Mouse (Mus musculus) Muller cell, postnatal 12 days (primary cell): ENCODE results near the gene Ncor1.
A peak's percentile ranks its signal among the peaks of the same experiment; 100 is the strongest.
"Not testable (repeated sequence)": the region's sequence is repeated elsewhere in the genome, so short reads cannot be mapped to it uniquely, and the experiment has no call there.

Experiments
- DNase-seq: peaks from one replicate; pipeline ENCODE4 v3.0.0-alpha.2; 2015; ENCODE audit errors: inconsistent ontology term

Ncor1 gene

DNA sequence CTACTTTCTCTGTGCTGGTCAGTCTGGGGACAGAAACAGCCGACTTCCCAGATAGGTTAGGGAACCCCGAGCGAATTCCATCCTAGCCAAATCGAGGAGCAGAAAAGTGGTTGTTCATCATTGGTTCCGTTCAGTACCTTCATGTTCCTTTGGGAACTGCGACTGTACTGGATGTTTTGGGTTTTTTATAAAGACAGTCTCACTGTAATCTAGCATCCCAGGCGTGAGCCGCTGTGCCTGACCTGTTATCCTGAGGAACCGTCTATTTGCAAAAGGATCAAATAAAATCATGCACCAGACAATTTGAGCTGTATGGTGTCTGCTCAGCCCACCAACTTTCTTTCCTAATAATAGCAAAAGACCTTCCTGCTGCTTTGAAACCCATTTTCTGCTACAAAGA lies 439 bp upstream of the Ncor1 start:
- DNase-seq = peak; percentile 14

DNA sequence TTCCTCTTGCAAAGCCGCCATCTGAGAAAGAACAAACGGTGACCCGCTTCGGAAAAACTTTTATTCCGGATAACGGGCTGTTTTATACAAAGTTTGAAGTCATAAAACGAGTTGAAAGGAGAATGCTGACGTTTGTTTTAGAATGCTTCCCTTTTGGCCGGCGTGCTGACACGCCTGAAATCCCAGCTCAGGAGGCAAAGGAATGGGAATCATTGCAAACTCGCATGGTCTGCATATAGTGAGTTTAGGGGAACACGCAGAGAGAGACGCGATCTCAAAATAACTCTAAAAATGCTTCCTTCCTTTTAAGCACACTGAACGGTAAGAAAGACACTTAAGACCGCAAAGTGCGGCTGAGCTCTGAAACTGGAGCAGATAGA lies 460 bp downstream of the Ncor1 start:
- DNase-seq = peak; percentile 63

DNA sequence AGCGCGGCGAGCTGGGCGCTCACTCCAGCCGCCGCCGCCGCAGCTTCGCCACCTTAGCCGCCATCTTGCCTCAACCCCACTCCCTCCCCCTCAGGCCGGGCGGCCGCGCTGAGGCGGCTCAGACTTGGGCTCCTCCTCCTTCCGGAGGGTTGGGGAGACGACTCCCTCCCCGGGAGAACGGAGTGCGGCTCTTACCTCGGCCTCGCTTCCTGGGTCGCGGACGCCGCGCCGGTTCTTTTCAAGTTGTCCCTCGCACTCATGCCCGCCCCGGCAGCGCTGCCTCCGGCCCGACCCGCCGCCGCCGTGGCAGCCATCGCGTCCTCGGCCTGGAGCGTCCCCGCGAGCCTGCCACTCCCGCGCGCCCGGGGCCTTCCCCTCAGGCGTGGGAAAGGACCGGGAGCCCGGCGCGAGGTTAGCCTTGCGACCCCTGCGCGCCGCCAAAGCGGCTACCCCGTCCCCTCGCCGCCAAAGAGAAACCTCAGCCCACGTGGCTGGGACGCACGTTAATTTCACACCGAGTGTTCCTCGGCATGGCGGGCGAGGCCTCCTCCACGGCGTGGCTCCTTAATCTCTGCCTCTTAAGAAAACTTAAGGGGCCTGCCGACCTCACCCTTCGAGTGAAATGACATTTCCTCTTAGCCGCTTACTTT lies 975 bp downstream of the Ncor1 start:
- peak; percentile 96 for DNase-seq

DNA sequence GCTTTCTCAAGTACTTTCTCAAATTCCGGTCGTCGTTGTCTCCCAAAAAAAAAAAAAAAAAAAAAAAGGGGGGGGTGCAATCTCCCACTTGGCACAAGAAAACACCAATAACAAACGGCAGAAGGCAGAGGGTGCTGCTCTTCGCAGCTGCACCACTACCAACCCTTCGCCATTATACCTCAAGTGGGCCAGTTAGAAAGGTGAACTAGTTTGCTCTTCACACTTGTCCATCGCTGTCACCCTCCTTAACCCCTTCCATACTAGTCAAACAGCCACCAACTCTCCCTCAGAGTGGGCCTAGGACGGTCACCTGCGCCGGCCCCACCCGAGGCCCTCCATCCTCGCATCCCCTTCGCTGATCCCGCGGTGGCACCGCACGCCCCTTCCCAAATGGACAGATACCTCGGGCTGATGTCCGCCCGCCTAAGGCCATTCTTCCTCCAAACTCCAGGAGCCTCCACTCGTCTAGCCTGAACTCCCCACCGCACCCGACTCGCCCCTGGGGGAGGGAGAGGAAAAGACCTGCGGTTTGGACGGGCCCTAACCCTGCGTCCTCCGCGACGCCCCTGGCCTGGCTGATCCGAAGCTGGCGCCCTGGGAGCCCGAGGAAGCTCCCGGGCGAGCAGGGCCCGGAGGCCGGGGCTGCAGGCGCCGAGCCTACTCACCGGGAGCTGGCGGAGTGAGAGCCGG lies 1.7 kb downstream of the Ncor1 start:
- peak; percentile 69 for DNase-seq

DNA sequence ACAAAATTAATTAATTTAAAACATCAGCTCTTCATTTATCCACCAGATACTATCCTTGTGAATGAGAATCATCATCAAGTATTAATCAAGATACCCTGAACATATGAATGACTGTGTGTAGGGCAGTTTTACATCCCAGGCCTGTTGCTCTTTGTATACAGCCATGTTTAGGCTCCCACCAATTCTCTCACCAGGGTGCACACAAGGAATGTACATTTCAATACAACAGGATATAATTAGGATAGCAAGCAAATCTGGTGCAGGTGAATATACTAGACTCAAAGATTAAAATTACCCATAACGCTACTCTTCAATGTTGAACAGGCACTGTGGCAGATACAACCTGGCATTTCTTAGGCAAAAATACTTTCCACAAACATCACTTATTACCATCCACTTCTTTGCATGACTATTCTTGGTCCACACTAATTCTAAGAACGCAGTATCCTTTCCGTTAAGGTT lies 2.3 kb downstream of the Ncor1 start:
- DNase-seq = peak; percentile 59

DNA sequence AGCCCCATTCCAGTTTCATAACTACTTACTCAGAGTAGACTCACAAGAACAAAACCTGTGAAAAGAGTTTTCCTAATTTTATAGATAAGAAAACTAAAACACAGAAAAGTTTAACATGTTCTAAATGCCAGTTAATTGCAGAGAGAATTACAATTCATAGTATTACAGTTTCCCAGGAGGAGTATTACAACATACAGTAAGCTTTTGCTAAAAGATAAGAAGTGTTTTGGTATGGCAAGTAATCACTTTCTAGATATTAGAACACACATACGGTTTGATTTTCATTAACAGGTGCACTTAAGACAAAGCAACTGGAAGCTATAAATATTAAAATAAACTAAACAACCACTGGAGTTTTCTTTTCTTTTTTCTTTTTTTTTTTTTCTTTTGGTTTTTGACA lies 3.1 kb downstream of the Ncor1 start:
- no peak for DNase-seq

DNA sequence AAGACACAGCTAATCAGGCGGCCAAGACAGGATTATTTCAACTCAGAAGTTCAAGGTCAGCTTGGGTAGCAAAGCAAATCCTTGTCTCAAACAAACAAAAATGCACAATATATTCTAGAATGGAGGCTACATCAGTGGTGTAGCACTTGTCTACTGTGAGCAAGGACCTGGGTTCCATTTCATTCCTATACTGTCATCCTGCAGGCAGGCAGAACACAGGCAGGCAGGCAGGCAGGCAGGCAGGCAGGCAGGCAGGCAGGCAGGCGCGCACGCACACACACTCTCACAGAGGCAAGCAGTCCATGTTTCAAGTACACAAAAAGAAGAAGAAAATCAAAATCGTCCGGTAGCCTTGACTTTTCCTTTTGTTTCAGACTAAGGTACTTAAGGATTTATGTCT lies 9.4 kb downstream of the Ncor1 start:
- no peak for DNase-seq

DNA sequence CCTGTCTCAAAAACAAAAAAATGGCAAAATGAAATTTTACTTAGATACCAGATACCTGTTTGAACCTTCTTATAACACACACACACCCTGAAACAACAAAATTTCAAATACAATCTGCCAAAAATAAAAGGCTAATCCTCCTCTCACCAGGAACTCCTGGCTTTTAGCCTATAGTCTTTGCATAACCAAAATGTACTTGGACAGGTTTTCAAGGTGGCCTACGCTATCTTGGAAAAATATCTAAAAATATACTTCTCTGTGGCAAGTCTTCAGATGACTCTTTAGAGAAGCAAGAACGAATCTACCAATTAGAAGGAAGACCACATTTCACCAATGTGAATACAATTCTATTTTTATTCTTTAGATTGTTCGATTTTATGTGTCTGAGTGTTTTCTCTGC lies 12.5 kb downstream of the Ncor1 start:
- DNase-seq = no peak

DNA sequence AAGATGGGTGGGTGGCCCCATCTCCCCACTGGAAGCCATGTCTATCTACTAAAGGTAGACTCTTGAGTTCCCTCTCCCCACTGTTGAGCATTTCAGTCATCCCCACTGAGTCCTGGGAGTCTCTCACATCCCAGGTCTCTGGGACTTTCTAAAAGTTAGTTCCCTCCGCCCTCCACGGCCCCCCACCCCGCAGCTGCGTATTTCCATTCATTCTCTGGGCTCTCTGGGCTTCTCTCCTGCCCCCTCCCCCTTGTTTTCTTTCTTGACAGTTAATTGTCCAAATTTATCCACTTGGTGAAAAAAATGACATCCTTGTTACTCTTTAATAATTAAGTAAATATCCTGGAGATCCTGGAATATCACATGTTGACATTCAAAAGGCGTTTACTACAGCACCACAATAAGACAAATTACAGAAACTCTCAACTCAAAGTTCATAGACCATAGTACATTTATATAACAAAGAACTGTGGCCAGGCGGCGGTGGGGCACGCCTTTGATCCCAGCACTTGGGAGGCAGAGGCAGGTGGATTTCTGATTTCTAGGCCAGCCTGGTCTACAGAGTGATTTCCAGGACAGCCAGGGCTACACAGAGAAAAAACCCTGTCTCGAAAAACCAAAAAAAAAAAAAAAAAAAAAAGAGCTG lies 17.5 kb downstream of the Ncor1 start:
- DNase-seq = no peak

DNA sequence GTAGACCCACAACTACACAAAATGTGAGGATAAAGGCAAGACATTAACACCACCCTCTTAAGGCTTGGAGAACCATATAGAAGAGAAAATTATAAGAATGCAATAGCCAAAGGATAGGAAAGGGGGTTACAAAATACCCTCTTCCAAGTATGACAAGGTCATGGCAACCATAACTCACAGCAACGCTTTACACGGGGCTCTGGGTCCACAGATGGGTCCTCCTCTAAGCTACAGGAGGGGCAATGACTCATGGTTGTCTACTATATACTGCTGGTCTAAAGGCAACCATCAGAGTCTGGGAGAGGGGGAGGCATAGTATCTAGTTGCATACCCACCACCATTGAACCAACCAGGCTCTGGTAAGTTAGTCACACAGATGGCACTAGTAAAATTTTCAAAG lies 26.1 kb downstream of the Ncor1 start:
- no peak for DNase-seq

DNA sequence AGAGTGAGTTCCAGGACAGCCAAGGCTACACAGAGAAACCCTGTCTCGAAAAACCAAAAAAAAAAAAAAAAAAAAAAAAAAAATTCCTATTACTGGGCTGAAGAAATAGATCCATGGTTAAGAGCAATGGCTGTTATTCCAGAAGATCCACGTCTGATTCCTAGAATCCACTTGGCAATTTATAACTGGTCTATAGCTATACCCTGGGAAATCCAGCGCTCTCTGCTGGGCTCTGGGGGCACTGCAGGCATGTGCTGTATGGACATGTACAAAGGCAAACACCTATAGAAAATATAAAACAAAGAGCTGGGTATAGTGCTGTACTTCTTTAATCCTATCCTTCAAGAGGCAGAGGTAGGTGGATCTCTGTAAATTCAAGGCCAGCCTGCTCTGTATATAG lies 31.2 kb downstream of the Ncor1 start:
- DNase-seq = no peak

DNA sequence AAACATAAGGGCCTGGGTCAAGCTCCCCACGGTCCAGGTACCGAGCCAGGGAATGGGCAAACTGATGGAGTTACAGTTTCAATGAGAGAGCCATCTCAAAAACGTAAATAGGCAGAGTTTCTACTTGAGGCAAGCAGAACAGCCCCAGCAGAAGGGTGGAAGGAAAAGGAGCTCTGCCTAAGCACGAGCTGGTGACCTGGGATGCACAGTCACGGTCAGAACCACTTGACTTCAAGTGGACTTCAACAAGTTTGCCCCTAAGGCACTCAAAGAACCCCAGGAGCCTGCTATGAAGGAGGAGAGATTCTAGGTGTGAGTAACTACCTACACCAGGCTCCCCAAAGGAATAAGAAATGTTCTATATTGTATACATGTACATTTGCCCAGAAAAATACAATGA lies 32.1 kb downstream of the Ncor1 start:
- DNase-seq = no peak

DNA sequence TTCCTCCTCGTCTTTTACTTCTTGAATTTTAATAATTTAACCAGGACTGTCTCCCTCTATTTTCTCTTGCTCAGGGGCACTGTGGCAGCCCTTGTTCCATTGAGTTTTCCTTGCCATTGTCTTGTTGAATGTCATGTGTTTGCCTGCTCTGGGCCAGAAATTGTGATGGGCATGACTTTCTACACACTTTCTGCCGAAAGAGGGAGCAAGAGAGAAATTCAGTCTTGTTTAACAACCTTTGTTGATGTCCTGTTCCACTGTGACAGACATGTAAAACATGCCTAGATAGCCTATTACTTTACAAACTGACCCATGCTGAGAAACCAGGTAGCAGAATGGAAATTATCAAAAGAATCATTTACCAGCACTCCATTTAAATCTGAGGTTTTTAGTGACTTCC lies 33.8 kb downstream of the Ncor1 start:
- DNase-seq = no peak

DNA sequence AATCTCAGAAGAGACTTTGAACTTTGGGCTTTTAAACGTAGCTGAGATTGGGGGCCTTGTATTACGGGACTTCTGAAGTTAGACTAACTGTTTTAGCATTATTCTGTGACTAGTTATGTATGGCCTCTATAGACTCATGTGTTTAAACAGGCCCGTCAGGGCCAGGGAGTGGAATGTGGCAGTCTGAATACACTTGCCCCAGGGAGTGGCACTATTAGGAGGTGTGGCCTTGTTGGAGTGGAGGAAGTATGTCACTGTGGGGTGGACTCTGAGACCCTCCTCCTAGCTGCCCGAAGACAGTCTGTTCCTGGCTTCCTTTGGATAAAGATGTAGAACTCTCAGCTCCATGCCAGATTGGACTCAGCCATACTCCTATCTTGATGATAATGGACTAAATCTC lies 43.3 kb downstream of the Ncor1 start:
- no peak for DNase-seq

DNA sequence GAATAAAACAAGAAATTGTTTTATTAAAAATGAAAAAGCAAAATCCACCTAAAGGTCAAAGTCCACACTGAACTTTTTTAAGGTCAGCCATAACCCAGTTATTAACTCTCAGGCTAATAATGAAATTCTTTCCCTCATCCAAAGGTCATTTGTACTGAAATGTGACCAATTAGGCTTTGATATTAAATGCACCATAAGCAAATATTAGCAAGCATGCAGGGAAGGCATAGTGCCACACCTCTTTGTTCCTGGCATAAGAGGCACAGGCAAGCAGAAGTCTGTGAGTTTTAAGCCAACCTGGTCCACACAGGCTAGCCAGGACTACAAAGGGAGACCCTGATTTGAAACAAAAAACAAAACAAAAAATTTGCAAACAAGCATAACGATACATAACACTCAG lies 48.7 kb downstream of the Ncor1 start:
- DNase-seq = no peak

DNA sequence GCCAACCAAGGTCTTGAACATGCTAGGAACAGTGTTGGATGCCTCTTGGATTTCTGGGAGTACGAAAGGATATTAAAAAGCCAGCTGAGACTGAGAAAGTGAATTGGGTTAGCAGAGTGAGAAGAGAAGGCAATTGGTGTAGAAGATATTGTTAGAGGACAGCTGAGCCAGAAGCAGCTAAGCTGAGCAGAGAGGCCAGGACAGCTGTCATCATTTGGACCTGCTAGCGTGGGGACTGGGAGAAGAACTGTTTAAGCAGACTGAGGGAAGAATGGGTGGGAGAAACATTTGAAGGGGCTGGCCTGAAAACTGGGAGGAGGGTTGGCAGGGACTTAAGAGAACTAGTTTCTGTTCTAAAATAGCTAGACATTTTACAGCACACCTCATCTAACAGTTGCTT lies 49.5 kb downstream of the Ncor1 start:
- DNase-seq = no peak

DNA sequence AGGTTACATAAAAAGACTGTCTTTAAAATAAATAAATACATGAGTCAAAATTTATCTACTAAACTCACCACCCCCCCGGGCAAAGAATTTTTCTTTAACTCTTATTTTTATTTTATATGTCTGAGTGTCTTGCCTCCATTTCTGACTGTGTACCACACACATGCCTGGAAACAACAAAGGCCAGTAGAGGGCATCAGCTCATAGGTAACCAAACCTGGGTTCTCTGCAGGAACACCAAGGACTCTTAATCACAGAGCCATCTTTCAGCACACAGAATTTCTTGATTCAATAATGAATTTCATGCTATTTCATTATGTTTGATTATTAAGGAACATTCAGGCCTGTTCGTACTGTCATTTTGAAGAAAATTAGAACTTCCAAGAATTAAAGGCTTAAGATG lies 61.9 kb downstream of the Ncor1 start:
- no peak for DNase-seq

DNA sequence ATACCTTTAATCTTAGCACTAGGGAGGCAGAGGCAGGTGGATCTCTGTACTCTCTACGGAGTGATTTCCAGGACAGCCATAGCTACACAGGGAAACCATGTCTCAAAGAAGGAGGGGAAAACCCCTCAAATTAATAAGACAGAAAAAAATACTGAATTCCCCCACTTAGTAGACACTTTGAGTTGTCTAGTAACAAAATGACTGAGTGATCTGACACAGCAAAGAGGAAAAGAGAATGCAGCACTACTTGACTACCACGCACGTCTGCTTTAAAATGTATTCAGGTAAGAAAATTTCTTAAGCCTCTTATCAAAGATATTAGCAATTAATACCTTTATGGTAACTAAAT lies 70.0 kb downstream of the Ncor1 start:
- DNase-seq = no peak

DNA sequence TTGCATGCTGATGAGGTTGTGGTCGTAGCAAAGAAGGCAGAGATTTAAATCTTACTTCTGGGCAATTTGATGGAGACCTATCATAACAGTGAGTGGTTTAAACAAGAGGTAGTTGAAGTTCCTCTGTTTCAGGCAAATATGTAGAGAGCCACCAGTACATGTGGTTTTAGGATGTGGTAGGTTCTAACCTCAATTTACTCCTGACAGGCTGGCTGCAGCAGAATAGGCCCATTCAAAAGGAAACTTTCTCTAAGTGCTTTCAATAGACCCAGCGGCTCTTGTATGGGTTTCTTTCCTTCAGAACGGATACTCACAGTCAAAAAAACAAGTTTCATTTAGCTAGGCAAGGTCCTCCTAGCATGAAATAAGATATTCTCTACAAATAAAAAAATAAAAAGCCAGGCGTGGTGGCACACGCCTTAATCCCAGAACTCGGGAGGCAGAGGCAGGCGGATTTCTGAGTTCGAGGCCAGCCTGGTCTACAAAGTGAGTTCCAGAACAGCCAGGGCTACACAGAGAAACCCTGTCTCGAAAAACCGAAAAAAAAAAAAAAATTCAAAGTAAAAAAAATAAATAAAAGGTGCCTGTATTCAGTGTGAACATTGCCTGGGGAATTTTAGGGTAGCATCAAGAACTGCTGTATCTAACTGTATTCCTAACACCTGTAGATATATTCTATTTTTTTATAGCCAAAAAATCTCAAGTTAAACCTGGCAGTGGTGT lies 70.6 kb downstream of the Ncor1 start:
- no peak for DNase-seq

DNA sequence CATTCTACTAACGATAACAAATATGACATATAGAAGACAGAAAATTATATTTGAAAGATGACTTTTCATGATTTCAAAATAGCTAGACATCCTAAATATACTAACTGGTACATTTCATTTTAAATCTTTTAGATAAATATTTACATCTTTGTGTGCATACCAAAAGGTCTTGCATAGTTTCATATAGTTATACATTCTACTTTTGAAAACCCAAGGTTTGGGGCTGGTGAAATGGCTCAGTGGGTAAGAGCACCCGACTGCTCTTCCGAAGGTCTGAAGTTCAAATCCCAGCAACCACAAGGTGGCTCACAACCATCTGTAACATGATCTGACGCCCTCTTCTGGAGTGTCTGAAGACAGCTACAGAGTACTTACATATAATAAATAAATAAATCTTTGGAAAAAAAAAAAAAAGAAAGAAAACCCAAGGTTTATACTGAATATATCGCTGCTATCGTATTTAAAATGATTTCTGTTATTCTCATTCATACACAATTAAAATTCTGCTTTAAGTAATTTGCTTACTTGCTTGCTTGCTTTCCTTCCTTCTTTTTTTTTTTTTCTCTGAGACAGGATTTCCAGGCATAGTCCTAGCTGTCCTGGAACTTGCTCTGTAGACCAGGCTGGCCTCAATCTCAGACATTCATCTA lies 81.0 kb downstream of the Ncor1 start:
- DNase-seq = not testable (repeated sequence)

DNA sequence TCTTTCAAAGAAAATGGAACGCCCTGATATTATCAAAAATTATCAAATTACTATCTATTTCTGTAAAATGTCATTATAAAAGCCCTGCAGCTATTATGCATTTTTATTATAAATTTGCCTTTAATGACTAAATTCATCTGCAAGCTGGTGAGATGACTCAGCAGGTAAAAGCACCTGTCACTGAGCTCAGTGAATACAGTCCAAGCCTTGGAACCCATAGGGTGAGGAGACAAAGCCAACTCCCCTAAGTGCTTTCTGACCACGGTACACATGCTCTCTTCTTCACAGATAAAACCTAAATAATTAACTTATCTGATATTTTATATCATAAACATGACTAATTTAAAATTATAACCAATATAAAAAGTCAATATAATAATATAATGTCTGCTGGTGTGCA lies 86.6 kb downstream of the Ncor1 start:
- DNase-seq = no peak

DNA sequence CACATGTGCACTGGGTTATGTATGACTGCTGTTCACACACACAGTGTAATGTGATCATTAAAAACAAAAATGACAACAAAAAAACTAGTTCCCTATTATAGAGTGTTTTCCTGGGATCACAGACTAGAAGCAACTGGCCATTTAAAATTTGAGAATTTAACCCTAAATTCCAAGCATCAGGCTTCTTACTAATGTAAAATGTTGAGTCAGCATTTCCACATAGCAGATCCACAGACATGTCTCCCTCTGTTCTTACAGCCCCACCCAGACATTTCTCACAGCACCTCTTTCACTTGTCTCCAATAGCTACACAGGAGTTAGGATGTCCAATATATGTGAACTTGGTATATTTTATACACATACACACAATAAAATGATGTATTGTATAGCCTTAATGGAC lies 88.4 kb downstream of the Ncor1 start:
- no peak for DNase-seq
